Mouse (Mus musculus) layer of hippocampus, postnatal 36 days (tissue): ENCODE measurements around the gene Dmkn. TPM values are rescaled to one million over a fixed set of nuclear protein-coding genes. Genes with fewer than 3 reads are reported as not detected.
"Not testable (repeated sequence)": the region's sequence is repeated elsewhere in the genome, so short reads cannot be mapped to it uniquely, and the experiment has no call there.

Experiments
- DNase-seq, 2 experiments: peaks; one replicate each; pipeline ENCODE4 v3.0.0; 2022
- total RNA-seq, 2 experiments: library from RNA; stranded (reverse); gene quantifications; 2 replicates each; pipeline ENCODE4 v1.2.3; 2021

The Dmkn gene
- total RNA-seq, 2 experiments from 2014 or later = 0.91 TPM; not detected in 1

- DNase-seq = no peak
Measured at GRCm38 (mm10) chr7:30820131-30820530, 56.6 kb downstream of the Dmkn start.

DNA sequence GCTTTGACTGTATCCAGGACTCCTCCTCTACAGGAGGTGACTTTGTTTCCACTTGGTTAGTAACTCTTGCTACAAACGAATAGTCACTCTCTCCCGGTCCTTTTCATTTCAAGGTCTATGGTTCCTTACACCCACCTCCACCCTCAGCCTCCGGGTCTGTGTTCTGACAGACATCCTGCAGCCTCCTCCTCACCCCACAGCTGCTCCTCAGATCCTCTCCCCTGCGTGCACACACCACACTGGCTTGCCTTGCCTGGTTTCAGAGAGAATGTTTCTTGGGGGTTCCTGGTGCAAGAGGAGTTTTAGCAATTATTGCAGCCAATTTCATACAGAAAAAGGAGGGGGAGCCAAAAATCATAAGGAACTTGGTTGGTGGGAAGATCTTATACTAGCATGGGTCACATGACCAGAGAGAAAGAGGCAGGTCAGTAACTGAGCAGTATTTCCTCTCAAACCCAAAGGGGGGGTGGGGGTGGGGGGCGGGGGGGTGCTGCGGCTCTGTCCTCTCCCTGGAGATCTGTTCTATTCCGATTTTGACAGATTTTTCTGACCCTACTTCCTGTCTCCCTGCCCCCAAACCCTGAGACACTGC, 57.4 kb downstream of the Dmkn start:
- DNase-seq = no peak

DNA sequence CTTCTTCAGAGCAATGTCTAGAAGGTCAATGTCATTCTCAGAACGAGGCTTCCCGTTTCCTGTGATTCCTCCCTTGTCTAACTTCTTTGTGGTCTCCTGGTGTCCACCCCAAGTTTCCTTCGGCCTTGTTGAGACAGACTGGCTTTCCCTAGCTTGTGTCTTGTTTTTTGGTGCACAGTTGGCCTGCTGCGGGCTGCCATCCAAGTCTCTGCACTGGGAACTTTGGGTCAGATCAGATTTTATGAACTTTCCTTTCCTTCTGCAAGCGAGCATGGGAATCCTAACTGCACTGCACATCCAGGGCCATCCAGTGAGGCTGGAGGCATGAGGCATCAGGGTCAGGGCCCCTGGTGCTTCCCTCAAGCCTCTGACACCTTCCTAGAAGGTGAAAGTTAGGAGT, 58.0 kb downstream of the Dmkn start:
- no peak for DNase-seq

GRCm38 (mm10) chr7:30823675-30824074, 60.1 kb downstream of the Dmkn start, which contains the start of gene Ffar2:
TSS of gene Ffar2 (minus strand) at chr7:30823775.
- no peak for DNase-seq

DNA sequence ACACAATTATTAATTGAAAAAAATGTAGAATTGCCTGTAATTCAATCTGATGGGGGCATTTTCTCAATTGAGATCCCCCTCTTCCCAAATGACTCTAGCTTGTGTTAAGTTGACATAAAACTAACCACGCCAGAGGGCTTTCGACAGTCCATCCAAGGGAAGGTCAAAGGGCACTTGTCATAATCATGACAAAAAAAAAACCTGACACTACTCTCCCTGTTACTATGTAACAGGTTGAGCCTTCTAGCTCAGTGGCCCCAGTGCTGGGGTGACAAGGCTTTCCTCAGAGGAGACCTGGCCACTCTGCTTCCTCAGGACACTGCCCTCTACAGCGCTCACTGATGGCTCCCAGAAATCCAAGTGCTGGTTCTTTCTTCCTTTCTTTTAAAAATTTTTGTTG, 60.8 kb downstream of the Dmkn start:
- no peak for DNase-seq

GRCm38 (mm10) chr7:30826660-30827059, 63.1 kb downstream of the Dmkn start:
- DNase-seq = no peak

- not testable (repeated sequence) for DNase-seq
Measured at GRCm38 (mm10) chr7:30828871-30829270, 65.3 kb downstream of the Dmkn start.

DNA sequence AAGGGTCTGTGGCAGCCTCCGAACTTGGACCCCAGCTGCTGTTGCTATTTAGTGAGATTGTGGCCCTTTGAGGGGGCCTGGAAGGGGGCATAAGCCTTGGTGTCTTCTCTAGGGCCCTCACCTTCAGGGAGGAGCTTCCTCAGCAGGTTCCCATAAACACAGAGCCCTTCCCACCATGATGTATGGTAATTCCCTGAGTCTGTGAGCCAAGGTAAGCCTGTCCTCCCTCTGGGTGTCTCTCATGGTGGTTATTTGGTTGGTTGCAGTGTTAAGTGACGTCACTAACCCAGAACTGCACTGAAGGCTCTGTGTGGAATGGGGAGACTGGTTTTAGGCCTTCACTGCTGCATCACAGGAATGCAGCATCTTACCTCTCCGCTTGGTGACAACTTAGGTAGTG, 65.9 kb downstream of the Dmkn start:
- DNase-seq = no peak

Other genes starting within 250 kb of the Dmkn start
- gene Arhgap33, start 228.7 kb upstream of the Dmkn start, total RNA-seq = 100 to 1,000 TPM; 104 to 111 TPM
- gene Hspb6, start 211.6 kb upstream of the Dmkn start, total RNA-seq = 1 to 10 TPM; 3.3 to 3.7 TPM
- gene Proser3, start 211.5 kb upstream of the Dmkn start, total RNA-seq = 1 to 10 TPM; 5.7 to 6.9 TPM
- gene Lin37, start 203.9 kb upstream of the Dmkn start, total RNA-seq = 10 to 100 TPM; 46.4 to 50.1 TPM
- 10 to 100 TPM; 69.0 to 72.2 TPM for gene U2af1l4, start 200.5 kb upstream of the Dmkn start, total RNA-seq
- gene Gm49396, start 200.4 kb upstream of the Dmkn start, total RNA-seq = 10 to 100 TPM; 10.9 to 11.1 TPM
- gene Psenen, start 200.1 kb upstream of the Dmkn start, total RNA-seq = 10 to 100 TPM; 79.8 to 92.4 TPM
- gene Igflr1, start 198.3 kb upstream of the Dmkn start, total RNA-seq = 1 to 10 TPM; 5.5 to 7.0 TPM
- gene Kmt2b, start 175.0 kb upstream of the Dmkn start, total RNA-seq = 10 to 100 TPM; 42.3 to 53.4 TPM
- gene Zbtb32, start 164.8 kb upstream of the Dmkn start, total RNA-seq = not detected
- under 1 TPM in 1 of 2 experiments, not detected in 1; 0.25 TPM for gene Upk1a, start 150.9 kb upstream of the Dmkn start, total RNA-seq
- 100 to 1,000 TPM; 609 to 715 TPM for gene Cox6b1, start 137.6 kb upstream of the Dmkn start, total RNA-seq
- not detected for gene Etv2, start 127.9 kb upstream of the Dmkn start, total RNA-seq
- gene Rbm42, start 113.4 kb upstream of the Dmkn start, total RNA-seq = 10 to 100 TPM; 72.4 to 76.0 TPM
- 1 to 10 TPM; 4.7 to 5.0 TPM for gene Haus5, start 98.8 kb upstream of the Dmkn start, total RNA-seq
- not detected for gene Pmis2, start 92.2 kb upstream of the Dmkn start, total RNA-seq
- gene 2200002J24Rik, start 64.8 kb upstream of the Dmkn start, total RNA-seq = not detected
- under 1 TPM; 0.35 to 0.70 TPM for gene Atp4a, start 51.5 kb upstream of the Dmkn start, total RNA-seq
- gene Tmem147, start 34.2 kb upstream of the Dmkn start, total RNA-seq = 100 to 1,000 TPM; 107 to 118 TPM
- gene Gapdhs, start 20.1 kb upstream of the Dmkn start, total RNA-seq = not detected
- gene Sbsn, start 12.3 kb upstream of the Dmkn start, total RNA-seq = 1 to 10 TPM; 6.4 to 9.7 TPM
- not detected for gene Krtdap, start 24.1 kb downstream of the Dmkn start, total RNA-seq
- not detected for gene Ffar2, start 60.0 kb downstream of the Dmkn start, total RNA-seq
- not detected for gene Ffar3, start 92.4 kb downstream of the Dmkn start, total RNA-seq
- gene Ffar1, start 97.8 kb downstream of the Dmkn start, total RNA-seq = not detected
- gene Cd22, start 116.6 kb downstream of the Dmkn start, total RNA-seq = not detected
- 100 to 1,000 TPM; 196 to 197 TPM for gene Mag, start 151.1 kb downstream of the Dmkn start, total RNA-seq
- gene Hamp2, start 160.9 kb downstream of the Dmkn start, total RNA-seq = not detected
- gene Hamp, start 180.3 kb downstream of the Dmkn start, total RNA-seq = not detected
- gene Usf2, start 193.0 kb downstream of the Dmkn start, total RNA-seq = 100 to 1,000 TPM; 116 to 126 TPM
- gene Lsr, start 209.7 kb downstream of the Dmkn start, total RNA-seq = 1 to 10 TPM; 7.5 to 7.7 TPM
- under 1 TPM; 0.17 to 0.43 TPM for gene Fam187b, start 210.0 kb downstream of the Dmkn start, total RNA-seq